Mouse (Mus musculus) lung, postnatal 0 days (tissue): Measurements from ENCODE around the gene Gpr35.

Source experiments
- CTCF ChIP-seq: IDR thresholded peaks from 2 replicates; pipeline ENCODE4 v1.5.1; 2016; ENCODE audit warnings: antibody characterized with exemption, mild to moderate bottlenecking
- EP300 ChIP-seq: IDR thresholded peaks from 2 replicates; pipeline ENCODE4 v1.6.1; 2016; ENCODE audit warnings: antibody characterized with exemption, mild to moderate bottlenecking, control low read depth

- TF ChIP-seq EP300 (no peak), CTCF (no peak)
These were observed 44.9 kb upstream of the Gpr35 start for GRCm38 (mm10) chr1:92905703-92906310.
